Mouse (Mus musculus): ENCODE results near the gene Spcs2.

- TF ChIP-seq CTCF (conservative IDR thresholded peaks at IDR 0.05 in 1 of 2, IDR thresholded peaks at IDR 0.05 in 1 of 2; ENCODE audit: low read depth in 2 of 2, low read length in 2 of 2) (no peak), POLR2A (IDR thresholded peaks at IDR 0.05; ENCODE audit: low read depth, low read length) (no peak), RAD21 (IDR thresholded peaks at IDR 0.05; ENCODE audit: low read depth, low read length) (no peak), ZNF384 (IDR thresholded peaks at IDR 0.05; ENCODE audit: low read depth, low read length) (no peak), ZC3H11A (IDR thresholded peaks at IDR 0.05; ENCODE audit: low read depth, low read length) (no peak), EP300 (IDR thresholded peaks at IDR 0.05; ENCODE audit: low read length) (no peak), HCFC1 (IDR thresholded peaks at IDR 0.05; ENCODE audit: low read depth, low read length) (no peak)
These were observed 43.1 kb upstream of the Spcs2 start for GRCm38 (mm10) chr7:99906346-99906745.
